Mouse (Mus musculus) G1E (cell line): ENCODE data around the gene Klhl36.

Experiments
- CTCF ChIP-seq: IDR thresholded peaks from 2 replicates; pipeline ENCODE4 v1.5.1; 2012; ENCODE audit warnings: low read depth, low read length, inconsistent platforms, mixed read lengths
- GATA1 ChIP-seq: IDR thresholded peaks from 2 replicates; pipeline ENCODE4 v1.6.1; 2012; ENCODE audit warnings: borderline replicate concordance, low read length, inconsistent platforms, mixed read lengths
- POLR2AphosphoS5 ChIP-seq: IDR thresholded peaks from 2 replicates; pipeline ENCODE4 v1.6.1; 2012; ENCODE audit warnings: low read depth, low read length, inconsistent platforms; ENCODE audit not compliant: insufficient replicate concordance
- TAL1 ChIP-seq: conservative IDR thresholded peaks from 2 replicates; pipeline ENCODE4 v1.6.1; 2012; ENCODE audit warnings: low read depth, low read length, inconsistent platforms, mixed read lengths

GRCm38 (mm10) chr8:119888012-119888411 is 25.9 kb downstream of the Klhl36 start:
- TF ChIP-seq CTCF (no peak), TAL1 (no peak), GATA1 (no peak), POLR2AphosphoS5 (no peak)
